Mouse (Mus musculus): ENCODE measurements around the gene Sde2. TPM values are rescaled to one million over a fixed set of nuclear protein-coding genes. Genes with fewer than 3 reads are reported as not detected.
A peak's percentile ranks its signal among the peaks of the same experiment; 100 is the strongest.

Gene Sde2
- polyA plus RNA-seq, 1 experiment from 2014 or later, result 22.3 TPM

GRCm38 (mm10) chr1:180823716-180824115 lies 27.2 kb upstream of the Sde2 start:
- Histone ChIP-seq H3K9me3 (ENCODE audit: control insufficient read depth, low read length) (0 out of 2 replicates have a peak, but pooled peaks cover 2% of the 10 kb centered on the region), H3K4me3 (ENCODE audit: control insufficient read depth in 1 of 2, insufficient read depth in 1 of 2, low read depth in 1 of 2, low read length in 2 of 2) (no peak overlapping the region), H3K27me3 (ENCODE audit: control insufficient read depth, insufficient read depth, low read length) (no peaks in the 10 kb centered on the region), H3K36me3 (ENCODE audit: control insufficient read depth, insufficient read depth, low read length) (no peaks in the 10 kb centered on the region), H3K4me2 (ENCODE audit: low read length) (no peak overlapping the region), H3K27ac (replicated peaks in 1 of 2; ENCODE audit: control insufficient read depth in 1 of 2, insufficient read depth in 1 of 2, low read depth in 2 of 2, low read length in 2 of 2) (no peak overlapping the region), H3K9ac (ENCODE audit: low read length) (no peak overlapping the region), H3K4me1 (ENCODE audit: control insufficient read depth in 2 of 2, insufficient read depth in 2 of 2, low read length in 2 of 2) (no peaks in the 10 kb centered on the region)
- ATAC-seq (ENCODE audit: insufficient number of reproducible peaks, insufficient read depth, low FRiP score, low read depth), result no peak
- WGBS, result 58% methylated on average over 3 of the region's 3 CpGs

GRCm38 (mm10) chr1:180824721-180825120 lies 26.2 kb upstream of the Sde2 start:
- no peaks in the 10 kb centered on the region for H3K27me3 ChIP-seq (ENCODE audit: control insufficient read depth, insufficient read depth, low read length)
- peaks cover 1 to 2% of the 10 kb centered on the region in 2 experiments; a peak in 3 of 4 replicates for H3K4me1 ChIP-seq (ENCODE audit: control insufficient read depth in 2 of 2, insufficient read depth in 2 of 2, low read length in 2 of 2)
- no peak overlapping the region for H3K4me3 ChIP-seq (ENCODE audit: control insufficient read depth in 1 of 2, insufficient read depth in 1 of 2, low read depth in 1 of 2, low read length in 2 of 2)
- 73% methylated on average over 3 of the region's 3 CpGs for WGBS
- ATAC-seq (ENCODE audit: insufficient number of reproducible peaks, insufficient read depth, low FRiP score, low read depth), result no peak
- no peak overlapping the region for H3K9ac ChIP-seq (ENCODE audit: low read length)
- H3K36me3 ChIP-seq (ENCODE audit: control insufficient read depth, insufficient read depth, low read length), result no peaks in the 10 kb centered on the region
- H3K9me3 ChIP-seq (ENCODE audit: control insufficient read depth, low read length), result 0 out of 2 replicates have a peak, but pooled peaks cover 2% of the 10 kb centered on the region
- H3K27ac ChIP-seq (replicated peaks in 1 of 2; ENCODE audit: control insufficient read depth in 1 of 2, insufficient read depth in 1 of 2, low read depth in 2 of 2, low read length in 2 of 2), result no peak overlapping the region
- H3K4me2 ChIP-seq (ENCODE audit: low read length), result no peak overlapping the region

- peaks cover 15 to 17% of the 10 kb centered on the region in 2 experiments for H3K4me1 ChIP-seq (ENCODE audit: control insufficient read depth in 2 of 2, insufficient read depth in 2 of 2, low read length in 2 of 2)
- H3K9ac ChIP-seq (ENCODE audit: low read length), result no peak overlapping the region
- 91% methylated on average over 4 of the region's 4 CpGs for WGBS
- ATAC-seq (ENCODE audit: insufficient number of reproducible peaks, insufficient read depth, low FRiP score, low read depth), result no peak
- no peaks in the 10 kb centered on the region for H3K36me3 ChIP-seq (ENCODE audit: control insufficient read depth, insufficient read depth, low read length)
- H3K4me2 ChIP-seq (ENCODE audit: low read length), result no peak overlapping the region
- H3K27me3 ChIP-seq (ENCODE audit: control insufficient read depth, insufficient read depth, low read length), result no peaks in the 10 kb centered on the region
- H3K4me3 ChIP-seq (ENCODE audit: control insufficient read depth in 1 of 2, insufficient read depth in 1 of 2, low read depth in 1 of 2, low read length in 2 of 2), result no peak overlapping the region
- H3K27ac ChIP-seq (replicated peaks in 1 of 2; ENCODE audit: control insufficient read depth in 1 of 2, insufficient read depth in 1 of 2, low read depth in 2 of 2, low read length in 2 of 2), result no peak overlapping the region
- 0 out of 2 replicates have a peak, but pooled peaks cover 2% of the 10 kb centered on the region for H3K9me3 ChIP-seq (ENCODE audit: control insufficient read depth, low read length)
These were observed 24.3 kb upstream of the Sde2 start for GRCm38 (mm10) chr1:180826634-180827033.

GRCm38 (mm10) chr1:180829775-180830174 lies 21.2 kb upstream of the Sde2 start:
- no peak overlapping the region for H3K9ac ChIP-seq (ENCODE audit: low read length)
- ATAC-seq (ENCODE audit: insufficient number of reproducible peaks, insufficient read depth, low FRiP score, low read depth), result no peak
- no peak overlapping the region for H3K4me3 ChIP-seq (ENCODE audit: control insufficient read depth in 1 of 2, insufficient read depth in 1 of 2, low read depth in 1 of 2, low read length in 2 of 2)
- WGBS, result 68% methylated on average over 11 of the region's 11 CpGs
- H3K4me1 ChIP-seq (ENCODE audit: control insufficient read depth in 2 of 2, insufficient read depth in 2 of 2, low read length in 2 of 2), result peaks cover 15 to 17% of the 10 kb centered on the region in 2 experiments
- H3K9me3 ChIP-seq (ENCODE audit: control insufficient read depth, low read length), result 0 out of 2 replicates have a peak, but pooled peaks cover 2% of the 10 kb centered on the region
- H3K36me3 ChIP-seq (ENCODE audit: control insufficient read depth, insufficient read depth, low read length), result no peaks in the 10 kb centered on the region
- peak overlapping the region; percentile 50 for H3K4me2 ChIP-seq (ENCODE audit: low read length)
- no peaks in the 10 kb centered on the region for H3K27me3 ChIP-seq (ENCODE audit: control insufficient read depth, insufficient read depth, low read length)
- H3K27ac ChIP-seq (replicated peaks in 1 of 2; ENCODE audit: control insufficient read depth in 1 of 2, insufficient read depth in 1 of 2, low read depth in 2 of 2, low read length in 2 of 2), result no peak overlapping the region; a peak in 1 of 4 replicates

- peaks cover 15 to 17% of the 10 kb centered on the region in 2 experiments for H3K4me1 ChIP-seq (ENCODE audit: control insufficient read depth in 2 of 2, insufficient read depth in 2 of 2, low read length in 2 of 2)
- no peak overlapping the region; a peak in 1 of 4 replicates for H3K27ac ChIP-seq (replicated peaks in 1 of 2; ENCODE audit: control insufficient read depth in 1 of 2, insufficient read depth in 1 of 2, low read depth in 2 of 2, low read length in 2 of 2)
- H3K36me3 ChIP-seq (ENCODE audit: control insufficient read depth, insufficient read depth, low read length), result no peaks in the 10 kb centered on the region
- no peak; the same call in 1 of the 2 replicates for ATAC-seq (ENCODE audit: insufficient number of reproducible peaks, insufficient read depth, low FRiP score, low read depth)
- H3K27me3 ChIP-seq (ENCODE audit: control insufficient read depth, insufficient read depth, low read length), result no peaks in the 10 kb centered on the region
- H3K9ac ChIP-seq (ENCODE audit: low read length), result peak overlapping the region; percentile 41; the same call in 1 of the 2 replicates
- H3K9me3 ChIP-seq (ENCODE audit: control insufficient read depth, low read length), result 0 out of 2 replicates have a peak, but pooled peaks cover 2% of the 10 kb centered on the region
- 63% methylated on average over 11 of the region's 11 CpGs for WGBS
- H3K4me2 ChIP-seq (ENCODE audit: low read length), result peak overlapping the region; percentile 50
- H3K4me3 ChIP-seq (ENCODE audit: control insufficient read depth in 1 of 2, insufficient read depth in 1 of 2, low read depth in 1 of 2, low read length in 2 of 2), result no peak overlapping the region; a peak in 1 of 4 replicates
These were observed 20.8 kb upstream of the Sde2 start for GRCm38 (mm10) chr1:180830175-180830574.

GRCm38 (mm10) chr1:180830588-180831346 lies 20.2 kb upstream of the Sde2 start:
- WGBS, result 23% methylated on average over 14 of the region's 14 CpGs
- no peaks in the 10 kb centered on the region for H3K36me3 ChIP-seq (ENCODE audit: control insufficient read depth, insufficient read depth, low read length)
- ATAC-seq (ENCODE audit: insufficient number of reproducible peaks, insufficient read depth, low FRiP score, low read depth), result peak; percentile 47; the same call in 1 of the 2 replicates
- H3K27ac ChIP-seq (replicated peaks in 1 of 2; ENCODE audit: control insufficient read depth in 1 of 2, insufficient read depth in 1 of 2, low read depth in 2 of 2, low read length in 2 of 2), result no peak overlapping the region
- no peak overlapping the region for H3K4me3 ChIP-seq (ENCODE audit: control insufficient read depth in 1 of 2, insufficient read depth in 1 of 2, low read depth in 1 of 2, low read length in 2 of 2)
- no peaks in the 10 kb centered on the region for H3K27me3 ChIP-seq (ENCODE audit: control insufficient read depth, insufficient read depth, low read length)
- H3K4me1 ChIP-seq (ENCODE audit: control insufficient read depth in 2 of 2, insufficient read depth in 2 of 2, low read length in 2 of 2), result peaks cover 15 to 17% of the 10 kb centered on the region in 2 experiments
- 0 out of 2 replicates have a peak, but pooled peaks cover 2% of the 10 kb centered on the region for H3K9me3 ChIP-seq (ENCODE audit: control insufficient read depth, low read length)
- peak overlapping the region; percentile 50 for H3K4me2 ChIP-seq (ENCODE audit: low read length)
- peak overlapping the region; percentile 41; the same call in 1 of the 2 replicates for H3K9ac ChIP-seq (ENCODE audit: low read length)

GRCm38 (mm10) chr1:180835273-180836015 lies 15.5 kb upstream of the Sde2 start:
- no peaks in the 10 kb centered on the region for H3K27me3 ChIP-seq (ENCODE audit: control insufficient read depth, insufficient read depth, low read length)
- H3K36me3 ChIP-seq (ENCODE audit: control insufficient read depth, insufficient read depth, low read length), result no peaks in the 10 kb centered on the region
- H3K9me3 ChIP-seq (ENCODE audit: control insufficient read depth, low read length), result no peaks in the 10 kb centered on the region
- no peak overlapping the region for H3K27ac ChIP-seq (replicated peaks in 1 of 2; ENCODE audit: control insufficient read depth in 1 of 2, insufficient read depth in 1 of 2, low read depth in 2 of 2, low read length in 2 of 2)
- H3K4me2 ChIP-seq (ENCODE audit: low read length), result no peak overlapping the region
- ATAC-seq (ENCODE audit: insufficient number of reproducible peaks, insufficient read depth, low FRiP score, low read depth), result no peak
- no peak overlapping the region for H3K9ac ChIP-seq (ENCODE audit: low read length)
- H3K4me1 ChIP-seq (ENCODE audit: control insufficient read depth in 2 of 2, insufficient read depth in 2 of 2, low read length in 2 of 2), result peaks cover 6 to 9% of the 10 kb centered on the region in 2 experiments
- H3K4me3 ChIP-seq (ENCODE audit: control insufficient read depth in 1 of 2, insufficient read depth in 1 of 2, low read depth in 1 of 2, low read length in 2 of 2), result no peak overlapping the region
- WGBS, result 85% methylated on average over 10 of the region's 10 CpGs

All from heart, embryonic 14.5 days (tissue).